Mouse (Mus musculus) testis, adult 2 months (tissue): ENCODE results near the gene Gmnn.

Experiments
- CTCF ChIP-seq: fragments of 200-500 bp; IDR thresholded peaks from 2 replicates; pipeline ENCODE4 v1.5.1; 2012; ENCODE audit warnings: low read depth, mild to moderate bottlenecking, inconsistent platforms, low read length, moderate library complexity; ENCODE audit not compliant: control insufficient read depth, insufficient read depth, insufficient replicate concordance
- POLR2A ChIP-seq: fragments of 200-500 bp; IDR thresholded peaks from 2 replicates; pipeline ENCODE4 v1.6.1; 2012; ENCODE audit warnings: low read depth, mild to moderate bottlenecking, inconsistent platforms, low read length, moderate library complexity; ENCODE audit not compliant: control insufficient read depth

- TF ChIP-seq POLR2A (no peak), CTCF (no peak)
Observed at GRCm38 (mm10) chr13:24751396-24751795, 10.3 kb downstream of the Gmnn start.
